In genomic region chr11:74671839-74672238, GRCm38 (mm10) we compare ENCODE assay signal across 1 mouse cellular context.
TF ChIP-seq lines count a peak whose summit lies in the region.

No protein-coding gene starts in this region.

TF ChIP-seq in CH12.LX, 34 proteins besides CTCF, POLR2A, EP300 and RAD21:
- 0 out of 2 replicates have a peak, but pooled peaks have one; percentile 55 for TF ChIP-seq ZMIZ1 (IDR thresholded peaks at IDR 0.05; ENCODE audit: low read depth, low read length)
- TF ChIP-seq MAFK (IDR thresholded peaks at IDR 0.05; ENCODE audit: insufficient replicate concordance, low read length) = no peak
- no peak for TF ChIP-seq IRF4 (IDR thresholded peaks at IDR 0.05; ENCODE audit: low read depth, low read length)
- no peak for TF ChIP-seq MAZ (IDR thresholded peaks at IDR 0.05; ENCODE audit: low read depth, low read length)
- TF ChIP-seq ETS1 (conservative IDR thresholded peaks at IDR 0.05; ENCODE audit: low read depth, low read length) = no peak
- 0 out of 2 replicates have a peak, but pooled peaks have one; percentile 73 for TF ChIP-seq POLR2AphosphoS2 (IDR thresholded peaks at IDR 0.05; ENCODE audit: low read depth, low read length)
- TF ChIP-seq CHD2 (IDR thresholded peaks at IDR 0.05; ENCODE audit: low read length) = no peak
